Mouse (Mus musculus): ENCODE results near the gene Nedd9. TPM values are rescaled to one million over a fixed set of nuclear protein-coding genes. Genes with fewer than 3 reads are reported as not detected.

Nedd9 gene
- polyA plus RNA-seq, 1 experiment from 2014 or later: 20.4 TPM

Other genes starting within 250 kb of the Nedd9 start
- gene Smim13, start 237.5 kb downstream of the Nedd9 start, polyA plus RNA-seq (2016; fragmentation: Nextera tagmentation; extraction: Ambion mirVana): 19.4 and 20.3 TPM in 2 replicates
- not detected in 2 replicates for gene Gm17364, start 213.4 kb downstream of the Nedd9 start, polyA plus RNA-seq (2016; fragmentation: Nextera tagmentation; extraction: Ambion mirVana)
- 25.1 and 26.9 TPM in 2 replicates for gene Tmem170b, start 118.5 kb upstream of the Nedd9 start, polyA plus RNA-seq (2016; fragmentation: Nextera tagmentation; extraction: Ambion mirVana)